Mouse (Mus musculus): ENCODE measurements around the gene Ifnz. TPM values are rescaled to one million over a fixed set of nuclear protein-coding genes. Genes with fewer than 3 reads are reported as not detected.
A peak's percentile ranks its signal among the peaks of the same experiment; 100 is the strongest.
"Not testable (repeated sequence)": the region's sequence is repeated elsewhere in the genome, so short reads cannot be mapped to it uniquely, and the experiment has no call there.

Gene Ifnz
- polyA plus RNA-seq, 1 experiment from 2014 or later = 0.31 TPM

DNA sequence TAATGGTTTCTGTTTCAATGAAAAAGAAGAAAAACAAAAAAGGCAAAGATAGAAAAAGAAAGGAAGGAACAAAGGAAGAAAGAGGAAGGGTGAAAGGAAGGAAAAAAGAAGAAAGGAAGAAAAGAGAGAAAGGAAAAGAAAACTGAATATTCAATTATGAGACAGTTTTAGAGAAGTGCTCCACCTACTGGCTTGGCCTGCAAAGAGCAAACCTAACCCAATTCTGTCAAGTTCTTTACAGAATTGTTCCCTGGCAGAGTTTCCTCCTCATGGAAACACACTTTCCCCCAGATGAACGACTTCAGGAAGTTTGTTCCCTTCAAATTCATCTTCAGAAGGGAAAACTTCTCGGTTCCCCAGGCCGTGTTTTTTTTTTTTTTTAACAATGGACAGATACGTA is 41.1 kb downstream of the Ifnz start:
- Histone ChIP-seq H3K4me1 (ENCODE audit: control insufficient read depth, insufficient read depth, low read length) (no peaks in the 10 kb centered on the region), H3K4me3 (ENCODE audit: low read depth, low read length) (no peak overlapping the region), H3K9me3 (ENCODE audit: control insufficient read depth, low read length) (no peaks in the 10 kb centered on the region), H3K4me2 (ENCODE audit: low read depth, low read length) (no peak overlapping the region), H3K9ac (ENCODE audit: low read depth, low read length) (no peak overlapping the region), H3K36me3 (ENCODE audit: control insufficient read depth, insufficient read depth, low read length) (no peaks in the 10 kb centered on the region), H3K27ac (replicated peaks; ENCODE audit: low read depth, low read length) (no peak overlapping the region), H3K27me3 (replicated peaks; ENCODE audit: control insufficient read depth, insufficient read depth, low read length) (no peaks in the 10 kb centered on the region)
- WGBS = 29% methylated on average over 4 of the region's 4 CpGs
- DNase-seq (ENCODE audit: low spot score) = peak; percentile 4
- no peak for ATAC-seq (ENCODE audit: low read depth)

GRCm38 (mm10) chr4:88827116-88827515 is 45.2 kb downstream of the Ifnz start, which contains the start of gene Ifna6:
Gene Ifna6 (plus strand): TSS chr4:88827416.
- not testable (repeated sequence) for H3K9me3 ChIP-seq (ENCODE audit: control insufficient read depth, low read length); ATAC-seq (ENCODE audit: low read depth); H3K4me2 ChIP-seq (ENCODE audit: low read depth, low read length); DNase-seq (ENCODE audit: low spot score); H3K4me3 ChIP-seq (ENCODE audit: low read depth, low read length); H3K4me1 ChIP-seq (ENCODE audit: control insufficient read depth, insufficient read depth, low read length); H3K27me3 ChIP-seq (replicated peaks; ENCODE audit: control insufficient read depth, insufficient read depth, low read length); H3K9ac ChIP-seq (ENCODE audit: low read depth, low read length); H3K27ac ChIP-seq (replicated peaks; ENCODE audit: low read depth, low read length); H3K36me3 ChIP-seq (ENCODE audit: control insufficient read depth, insufficient read depth, low read length)

DNA sequence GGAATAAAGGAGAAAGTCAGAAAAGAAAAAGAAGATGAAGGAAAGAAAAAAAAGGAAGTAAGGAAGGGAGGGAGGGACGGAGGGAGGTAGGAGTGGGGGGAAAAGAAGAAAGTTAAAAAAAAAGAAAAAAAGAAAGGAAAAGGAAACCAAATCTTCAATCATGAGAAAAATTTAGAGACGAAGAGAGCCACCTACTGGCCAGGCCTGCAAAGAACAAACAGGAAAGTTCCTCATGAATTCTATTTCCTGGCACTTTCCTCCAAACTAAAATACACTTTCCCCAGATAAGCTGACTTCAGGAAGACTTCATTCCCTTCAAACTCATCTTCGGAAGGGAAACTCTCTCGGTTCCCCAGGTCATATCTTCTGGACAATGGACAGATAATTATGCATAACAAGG is 48.6 kb downstream of the Ifnz start:
- whole genome bisulfite sequencing = 33% methylated on average over 4 of the region's 4 CpGs
- DNase-seq (ENCODE audit: low spot score) = peak; percentile 12

More for the DNA sequence above, 48.6 kb downstream of the Ifnz start:
- Histone ChIP-seq H3K36me3 (ENCODE audit: control insufficient read depth, insufficient read depth, low read length) (no peaks in the 10 kb centered on the region), H3K9ac (ENCODE audit: low read depth, low read length) (no peak overlapping the region), H3K4me3 (ENCODE audit: low read depth, low read length) (no peak overlapping the region), H3K9me3 (ENCODE audit: control insufficient read depth, low read length) (no peaks in the 10 kb centered on the region), H3K27ac (replicated peaks; ENCODE audit: low read depth, low read length) (no peak overlapping the region), H3K27me3 (replicated peaks; ENCODE audit: control insufficient read depth, insufficient read depth, low read length) (no peaks in the 10 kb centered on the region), H3K4me2 (ENCODE audit: low read depth, low read length) (no peak overlapping the region), H3K4me1 (ENCODE audit: control insufficient read depth, insufficient read depth, low read length) (no peaks in the 10 kb centered on the region)
- ATAC-seq (ENCODE audit: low read depth) = no peak

Other genes starting within 250 kb of the Ifnz start
- not detected in 2 replicates for gene Ifna15, start 223.9 kb upstream of the Ifnz start, polyA plus RNA-seq (2014; fragmentation: Nextera tagmentation; extraction: Ambion mirVana)
- not detected in 2 replicates for gene Ifna14, start 210.3 kb upstream of the Ifnz start, polyA plus RNA-seq (2014; fragmentation: Nextera tagmentation; extraction: Ambion mirVana)
- gene Ifna9, start 189.7 kb upstream of the Ifnz start, polyA plus RNA-seq (2014; fragmentation: Nextera tagmentation; extraction: Ambion mirVana) = not detected in 2 replicates
- not detected in 2 replicates for gene Ifna12, start 178.8 kb upstream of the Ifnz start, polyA plus RNA-seq (2014; fragmentation: Nextera tagmentation; extraction: Ambion mirVana)
- not detected in 2 replicates for gene C87499, start 147.7 kb upstream of the Ifnz start, polyA plus RNA-seq (2014; fragmentation: Nextera tagmentation; extraction: Ambion mirVana)
- not detected in 2 replicates for gene Ifna13, start 137.7 kb upstream of the Ifnz start, polyA plus RNA-seq (2014; fragmentation: Nextera tagmentation; extraction: Ambion mirVana)
- gene Ifna16, start 105.2 kb upstream of the Ifnz start, polyA plus RNA-seq (2014; fragmentation: Nextera tagmentation; extraction: Ambion mirVana) = not detected in 2 replicates
- gene Ifna2, start 98.2 kb upstream of the Ifnz start, polyA plus RNA-seq (2014; fragmentation: Nextera tagmentation; extraction: Ambion mirVana) = not detected in 2 replicates
- not detected in 2 replicates for gene Ifnab, start 90.8 kb upstream of the Ifnz start, polyA plus RNA-seq (2014; fragmentation: Nextera tagmentation; extraction: Ambion mirVana)
- gene Gm26566, start 60.3 kb upstream of the Ifnz start, polyA plus RNA-seq (2014; fragmentation: Nextera tagmentation; extraction: Ambion mirVana) = 1.2 and 2.0 TPM in 2 replicates
- gene Klhl9, start 59.7 kb upstream of the Ifnz start, polyA plus RNA-seq (2014; fragmentation: Nextera tagmentation; extraction: Ambion mirVana) = 126 and 129 TPM in 2 replicates
- gene Gm13271, start 27.3 kb upstream of the Ifnz start, polyA plus RNA-seq (2014; fragmentation: Nextera tagmentation; extraction: Ambion mirVana) = not detected in 2 replicates
- 0.17 and 0.28 TPM in 2 replicates for gene Gm13283, start 22.0 kb upstream of the Ifnz start, polyA plus RNA-seq (2014; fragmentation: Nextera tagmentation; extraction: Ambion mirVana)
- 0.48 TPM in 1 of 2 replicates, not detected in the other for gene Gm13290, start 8.3 kb upstream of the Ifnz start, polyA plus RNA-seq (2014; fragmentation: Nextera tagmentation; extraction: Ambion mirVana)
- gene Gm13289, start 5.2 kb upstream of the Ifnz start, polyA plus RNA-seq (2014; fragmentation: Nextera tagmentation; extraction: Ambion mirVana) = not detected in 2 replicates
- not detected in 2 replicates for gene Gm13272, start 2.3 kb upstream of the Ifnz start, polyA plus RNA-seq (2014; fragmentation: Nextera tagmentation; extraction: Ambion mirVana)
- not detected in 2 replicates for gene Gm13276, start 3.6 kb downstream of the Ifnz start, polyA plus RNA-seq (2014; fragmentation: Nextera tagmentation; extraction: Ambion mirVana)
- gene Gm13277, start 6.5 kb downstream of the Ifnz start, polyA plus RNA-seq (2014; fragmentation: Nextera tagmentation; extraction: Ambion mirVana) = not detected in 2 replicates
- not detected in 2 replicates for gene Gm13278, start 9.4 kb downstream of the Ifnz start, polyA plus RNA-seq (2014; fragmentation: Nextera tagmentation; extraction: Ambion mirVana)
- not detected in 2 replicates for gene Gm13275, start 12.4 kb downstream of the Ifnz start, polyA plus RNA-seq (2014; fragmentation: Nextera tagmentation; extraction: Ambion mirVana)
- gene Gm13279, start 15.3 kb downstream of the Ifnz start, polyA plus RNA-seq (2014; fragmentation: Nextera tagmentation; extraction: Ambion mirVana) = not detected in 2 replicates
- gene Gm13285, start 17.5 kb downstream of the Ifnz start, polyA plus RNA-seq (2014; fragmentation: Nextera tagmentation; extraction: Ambion mirVana) = 0.67 and 0.74 TPM in 2 replicates
- gene Gm13287, start 21.1 kb downstream of the Ifnz start, polyA plus RNA-seq (2014; fragmentation: Nextera tagmentation; extraction: Ambion mirVana) = 0.54 TPM in 1 of 2 replicates, not detected in the other
- gene Gm13288, start 23.4 kb downstream of the Ifnz start, polyA plus RNA-seq (2014; fragmentation: Nextera tagmentation; extraction: Ambion mirVana) = 0.21 TPM in 1 of 2 replicates, not detected in the other
- not detected in 2 replicates for gene Ifna7, start 34.1 kb downstream of the Ifnz start, polyA plus RNA-seq (2014; fragmentation: Nextera tagmentation; extraction: Ambion mirVana)
- not detected in 2 replicates for gene Ifna11, start 37.8 kb downstream of the Ifnz start, polyA plus RNA-seq (2014; fragmentation: Nextera tagmentation; extraction: Ambion mirVana)
- not detected in 2 replicates for gene Ifna6, start 45.3 kb downstream of the Ifnz start, polyA plus RNA-seq (2014; fragmentation: Nextera tagmentation; extraction: Ambion mirVana)
- not detected in 2 replicates for gene Ifna5, start 53.4 kb downstream of the Ifnz start, polyA plus RNA-seq (2014; fragmentation: Nextera tagmentation; extraction: Ambion mirVana)
- not detected in 2 replicates for gene Ifna4, start 59.7 kb downstream of the Ifnz start, polyA plus RNA-seq (2014; fragmentation: Nextera tagmentation; extraction: Ambion mirVana)
- gene Ifna1, start 68.0 kb downstream of the Ifnz start, polyA plus RNA-seq (2014; fragmentation: Nextera tagmentation; extraction: Ambion mirVana) = not detected in 2 replicates
- not detected in 2 replicates for gene Ifne, start 98.1 kb downstream of the Ifnz start, polyA plus RNA-seq (2014; fragmentation: Nextera tagmentation; extraction: Ambion mirVana)

Measured in embryonic facial prominence, embryonic 14.5 days (tissue).